Mouse (Mus musculus): ENCODE measurements around the gene Zbtb32. TPM values are rescaled to one million over a fixed set of nuclear protein-coding genes. Genes with fewer than 3 reads are reported as not detected.

Zbtb32 gene
- not detected for total RNA-seq (2023)

DNA sequence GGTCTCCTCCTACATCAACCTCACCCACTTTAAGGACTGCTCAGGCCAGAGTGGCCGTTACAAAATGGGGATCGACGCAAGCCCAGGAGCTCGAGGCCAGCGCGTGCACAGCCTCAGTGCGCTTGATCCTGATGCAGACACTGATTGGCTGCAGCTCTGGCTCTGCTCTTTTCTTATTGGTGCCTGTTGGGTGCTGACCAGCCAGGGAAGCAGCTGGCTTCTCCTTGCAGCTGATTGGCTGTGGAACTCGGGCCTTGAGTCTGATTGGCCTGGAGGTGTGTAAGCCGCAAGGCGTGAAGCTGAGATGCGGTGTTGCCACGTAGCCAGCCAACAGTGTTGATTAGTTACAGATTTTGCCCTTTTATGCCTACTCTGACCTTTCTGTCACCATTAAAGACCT lies at the start of gene Zbtb32:
TSS of gene Zbtb32 (minus strand) at position 124 of the 400 bp plus-strand sequence.

GRCm38 (mm10) chr7:30635752-30636151 lies 37.0 kb upstream of the Zbtb32 start, which contains the start of gene Etv2:
TSS of gene Etv2 (minus strand) at chr7:30635852.

GRCm38 (mm10) chr7:30625530-30626384 lies 27.0 kb upstream of the Zbtb32 start, which contains the start of gene Cox6b1:
TSS of gene Cox6b1 (minus strand) at chr7:30626151.

GRCm38 (mm10) chr7:30612654-30613402 lies 14.1 kb upstream of the Zbtb32 start, which contains the start of gene Upk1a:
TSS of gene Upk1a (minus strand) at chr7:30612847.

DNA sequence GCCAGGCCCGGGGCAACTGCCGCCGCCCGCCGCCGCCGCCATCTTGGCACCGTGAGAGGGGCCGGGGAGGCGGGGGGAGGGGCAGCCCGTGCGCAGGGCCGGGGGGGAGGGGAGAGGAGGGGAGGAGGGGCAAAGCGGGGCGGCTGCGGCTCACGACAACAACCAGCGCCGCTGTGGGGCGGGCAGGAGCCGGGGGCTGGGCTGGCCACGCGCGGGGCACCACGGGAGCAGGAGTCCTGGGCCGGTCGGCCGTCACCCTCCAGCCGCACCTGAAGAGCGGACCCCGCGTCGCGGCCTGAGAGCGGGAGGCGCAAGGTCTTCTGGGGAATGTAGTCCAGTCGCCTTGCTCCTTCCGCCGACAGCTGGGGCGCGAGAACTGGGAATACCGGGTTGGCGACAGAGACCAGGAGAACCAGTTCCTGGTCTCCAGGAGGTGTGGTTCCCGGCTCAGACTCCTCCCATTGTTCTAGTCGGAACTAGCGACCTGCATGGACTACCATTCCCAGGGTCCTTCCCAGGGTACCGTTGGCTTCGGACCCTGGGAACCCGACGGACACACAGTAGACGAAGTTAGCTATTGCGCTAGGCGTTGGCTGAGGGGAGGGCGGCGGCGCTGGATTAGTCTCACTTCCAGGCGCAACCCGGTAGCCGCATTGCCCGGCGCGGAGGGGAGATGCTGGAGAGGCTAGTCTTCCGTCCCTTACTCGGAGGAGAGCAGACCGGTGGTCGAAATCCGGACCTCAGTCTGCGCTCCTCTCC lies 9.9 kb downstream of the Zbtb32 start, which contains the start of gene Kmt2b:
TSS of gene Kmt2b (minus strand) at position 51 of the 759 bp plus-strand sequence.

GRCm38 (mm10) chr7:30564970-30565571 lies 33.6 kb downstream of the Zbtb32 start, which contains the start of gene Igflr1:
TSS of gene Igflr1 (plus strand) at chr7:30565427.

DNA sequence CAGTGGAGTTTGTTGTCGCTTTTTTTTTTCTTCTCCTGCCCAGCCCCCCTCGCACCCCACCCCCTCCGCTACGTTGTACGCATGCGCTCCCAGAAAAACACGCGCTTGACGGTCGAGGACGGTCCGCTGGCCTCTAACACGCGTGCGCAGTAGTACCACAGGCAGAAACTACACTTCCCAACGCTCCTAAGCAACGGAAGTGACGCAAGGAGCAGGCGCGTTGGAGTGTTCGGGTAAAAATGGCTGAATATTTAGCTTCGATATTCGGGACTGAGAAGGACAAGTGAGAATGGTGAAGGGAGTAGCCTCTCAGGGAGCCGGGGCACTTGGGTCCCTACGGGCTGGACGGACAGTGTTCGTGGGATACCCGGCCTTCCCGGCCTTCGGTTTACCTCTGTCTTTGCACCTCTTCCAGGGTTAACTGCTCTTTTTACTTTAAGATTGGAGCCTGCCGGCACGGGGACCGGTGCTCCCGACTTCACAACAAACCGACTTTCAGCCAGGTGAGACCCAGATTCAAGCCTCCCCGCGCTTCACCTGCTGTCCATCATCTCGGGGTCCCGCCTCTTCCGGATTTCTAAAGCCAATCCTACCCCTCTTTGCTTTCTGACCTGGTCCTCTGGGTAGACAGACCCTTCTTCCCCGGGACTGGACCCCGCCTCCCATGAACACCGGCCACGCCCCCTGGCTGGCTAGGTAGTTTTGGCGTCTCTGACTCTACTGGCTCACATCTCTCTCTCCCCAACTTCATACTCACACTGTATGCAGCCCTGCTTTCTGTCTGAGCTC lies 35.4 kb downstream of the Zbtb32 start, which contains the start of the genes U2af1l4, Gm49396 and Psenen:
TSS of gene U2af1l4 (plus strand) at position 185 of the 789 bp plus-strand sequence.
TSS of gene Gm49396 (plus strand) at position 228 of the 789 bp plus-strand sequence.
TSS of gene Psenen (minus strand) at position 511 of the 789 bp plus-strand sequence.

DNA sequence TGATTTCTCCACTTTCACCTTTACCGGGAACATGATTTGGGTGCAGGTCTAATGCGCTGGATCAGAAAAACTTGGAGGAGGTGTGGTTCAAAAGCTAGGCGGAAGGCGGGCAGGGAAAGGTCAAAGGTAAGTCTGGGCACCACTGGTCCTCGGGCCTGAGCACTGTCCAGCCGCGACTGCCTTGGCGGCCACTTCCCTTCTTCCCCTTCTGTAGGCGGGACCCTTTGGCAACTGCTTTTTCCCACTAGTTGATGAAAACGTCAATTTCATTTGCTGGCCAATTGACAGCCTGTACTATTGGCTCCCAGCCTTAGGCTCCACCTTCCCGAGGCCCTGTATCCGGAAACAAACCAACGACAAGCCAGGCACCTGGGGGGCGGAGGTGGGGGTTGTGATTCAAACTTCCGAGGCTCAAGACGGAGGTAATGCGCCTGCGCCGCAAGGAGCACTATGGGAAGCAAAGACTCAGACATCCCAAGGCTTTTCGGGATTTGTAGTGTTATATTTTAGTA lies 39.2 kb downstream of the Zbtb32 start, which contains the start of gene Lin37:
TSS of gene Lin37 (minus strand) at position 396 of the 512 bp plus-strand sequence.

GRCm38 (mm10) chr7:30552102-30553020 lies 46.3 kb downstream of the Zbtb32 start, which contains the start of the genes Hspb6 and Proser3:
TSS of gene Hspb6 (plus strand) at chr7:30552178.
TSS of gene Proser3 (minus strand) at chr7:30552299.

Other genes with a start within 250 kb of the Zbtb32 start
- not detected for gene Lrfn3, start 236.1 kb downstream of the Zbtb32 start, total RNA-seq (2023)
- 21.2 TPM for gene Tyrobp, start 185.1 kb downstream of the Zbtb32 start, total RNA-seq (2023)
- 181 TPM for gene Hcst, start 179.1 kb downstream of the Zbtb32 start, total RNA-seq (2023)
- 60.6 TPM for gene Nfkbid, start 177.2 kb downstream of the Zbtb32 start, total RNA-seq (2023)
- 0.37 TPM for gene Aplp1, start 153.4 kb downstream of the Zbtb32 start, total RNA-seq (2023)
- gene Kirrel2, start 141.2 kb downstream of the Zbtb32 start, total RNA-seq (2023), result not detected
- gene Nphs1, start 140.6 kb downstream of the Zbtb32 start, total RNA-seq (2023), result not detected
- not detected for gene Prodh2, start 105.3 kb downstream of the Zbtb32 start, total RNA-seq (2023)
- 7.0 TPM for gene Arhgap33, start 63.8 kb downstream of the Zbtb32 start, total RNA-seq (2023)
- gene Hspb6, start 46.7 kb downstream of the Zbtb32 start, total RNA-seq (2023), result 4.1 TPM
- 11.5 TPM for gene Proser3, start 46.6 kb downstream of the Zbtb32 start, total RNA-seq (2023)
- gene Lin37, start 39.1 kb downstream of the Zbtb32 start, total RNA-seq (2023), result 39.9 TPM
- 77.5 TPM for gene U2af1l4, start 35.6 kb downstream of the Zbtb32 start, total RNA-seq (2023)
- gene Gm49396, start 35.6 kb downstream of the Zbtb32 start, total RNA-seq (2023), result 30.1 TPM
- 104 TPM for gene Psenen, start 35.3 kb downstream of the Zbtb32 start, total RNA-seq (2023)
- 48.2 TPM for gene Igflr1, start 33.5 kb downstream of the Zbtb32 start, total RNA-seq (2023)
- gene Kmt2b, start 10.2 kb downstream of the Zbtb32 start, total RNA-seq (2023), result 106 TPM
- gene Upk1a, start 13.9 kb upstream of the Zbtb32 start, total RNA-seq (2023), result 0.49 TPM
- gene Cox6b1, start 27.2 kb upstream of the Zbtb32 start, total RNA-seq (2023), result 185 TPM
- gene Etv2, start 36.9 kb upstream of the Zbtb32 start, total RNA-seq (2023), result not detected
- 91.5 TPM for gene Rbm42, start 51.4 kb upstream of the Zbtb32 start, total RNA-seq (2023)
- 37.6 TPM for gene Haus5, start 66.1 kb upstream of the Zbtb32 start, total RNA-seq (2023)
- gene Pmis2, start 72.7 kb upstream of the Zbtb32 start, total RNA-seq (2023), result not detected
- not detected for gene 2200002J24Rik, start 100.0 kb upstream of the Zbtb32 start, total RNA-seq (2023)
- not detected for gene Atp4a, start 113.3 kb upstream of the Zbtb32 start, total RNA-seq (2023)
- gene Tmem147, start 130.6 kb upstream of the Zbtb32 start, total RNA-seq (2023), result 47.1 TPM
- not detected for gene Gapdhs, start 144.8 kb upstream of the Zbtb32 start, total RNA-seq (2023)
- gene Sbsn, start 152.6 kb upstream of the Zbtb32 start, total RNA-seq (2023), result 6.2 TPM
- not detected for gene Dmkn, start 164.8 kb upstream of the Zbtb32 start, total RNA-seq (2023)
- gene Krtdap, start 189.0 kb upstream of the Zbtb32 start, total RNA-seq (2023), result not detected
- 1.3 TPM for gene Ffar2, start 224.9 kb upstream of the Zbtb32 start, total RNA-seq (2023)

Measured in CD8-positive naive resting alpha-beta T cell, adult 57 days (primary cell).